Mouse (Mus musculus) adrenal gland, postnatal 14 days (tissue): ENCODE data around the gene Hsf5. TPM values are rescaled to one million over a fixed set of nuclear protein-coding genes. Genes with fewer than 3 reads are reported as not detected.

Experiments
- DNase-seq: peaks from one replicate; pipeline ENCODE4 v3.0.0; 2021; ENCODE audit warnings: mixed read lengths
- total RNA-seq: library from RNA; stranded (reverse); gene quantifications from 2 replicates; pipeline ENCODE4 v1.2.3, GENCODE M21; 2021

Gene Hsf5
- total RNA-seq, 1 experiment from 2014 or later = not detected

- peak; percentile 49 for DNase-seq
These were observed 26.0 kb upstream of the Hsf5 start for GRCm38 (mm10) chr11:87590841-87591525.

DNA sequence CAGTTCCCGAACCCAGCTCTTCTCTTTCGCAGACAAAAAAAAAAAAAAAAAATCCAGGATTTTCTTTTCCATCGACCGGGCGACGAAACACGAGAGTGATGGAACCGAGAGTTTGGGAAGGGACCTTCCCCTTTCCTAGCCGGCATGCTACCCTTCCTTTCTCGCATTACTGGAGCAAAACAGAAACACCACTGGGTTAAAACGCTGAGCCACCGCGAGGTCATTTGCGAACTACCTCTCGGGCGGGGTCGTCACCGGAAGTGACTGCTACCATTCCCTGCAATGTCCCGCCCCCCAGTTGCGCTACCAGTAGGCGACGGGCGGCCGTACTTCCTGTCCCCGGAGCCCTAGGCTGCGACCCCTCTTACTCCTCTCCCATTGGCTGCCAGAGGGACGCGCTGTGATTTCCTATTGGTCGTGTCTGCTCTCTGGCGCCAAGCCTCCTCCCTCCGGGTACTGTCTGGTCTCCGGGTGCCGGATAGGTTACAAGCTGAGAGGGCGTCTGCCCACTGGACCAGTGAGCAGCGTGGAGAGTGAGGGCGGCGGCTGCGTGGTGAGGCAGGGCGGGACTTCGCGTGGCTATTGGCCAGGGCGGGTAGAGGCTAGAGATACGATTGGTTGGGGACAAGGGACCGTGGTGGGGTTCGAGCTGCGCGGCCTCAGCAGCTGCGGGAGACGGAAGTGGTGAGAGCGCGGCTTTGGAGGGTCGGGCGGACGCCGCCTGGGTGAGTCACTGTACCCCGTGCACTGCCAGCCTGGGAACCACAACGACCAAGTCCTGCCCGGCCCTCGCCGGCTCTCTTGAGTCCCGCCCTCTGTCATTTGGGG, 25.2 kb upstream of the Hsf5 start, which contains the start of gene Mtmr4:
Gene Mtmr4 (plus strand): TSS at position 637 of the 828 bp plus-strand sequence.
- DNase-seq = peak; percentile 100

GRCm38 (mm10) chr11:87592354-87592695, 24.6 kb upstream of the Hsf5 start:
- no peak for DNase-seq

DNA sequence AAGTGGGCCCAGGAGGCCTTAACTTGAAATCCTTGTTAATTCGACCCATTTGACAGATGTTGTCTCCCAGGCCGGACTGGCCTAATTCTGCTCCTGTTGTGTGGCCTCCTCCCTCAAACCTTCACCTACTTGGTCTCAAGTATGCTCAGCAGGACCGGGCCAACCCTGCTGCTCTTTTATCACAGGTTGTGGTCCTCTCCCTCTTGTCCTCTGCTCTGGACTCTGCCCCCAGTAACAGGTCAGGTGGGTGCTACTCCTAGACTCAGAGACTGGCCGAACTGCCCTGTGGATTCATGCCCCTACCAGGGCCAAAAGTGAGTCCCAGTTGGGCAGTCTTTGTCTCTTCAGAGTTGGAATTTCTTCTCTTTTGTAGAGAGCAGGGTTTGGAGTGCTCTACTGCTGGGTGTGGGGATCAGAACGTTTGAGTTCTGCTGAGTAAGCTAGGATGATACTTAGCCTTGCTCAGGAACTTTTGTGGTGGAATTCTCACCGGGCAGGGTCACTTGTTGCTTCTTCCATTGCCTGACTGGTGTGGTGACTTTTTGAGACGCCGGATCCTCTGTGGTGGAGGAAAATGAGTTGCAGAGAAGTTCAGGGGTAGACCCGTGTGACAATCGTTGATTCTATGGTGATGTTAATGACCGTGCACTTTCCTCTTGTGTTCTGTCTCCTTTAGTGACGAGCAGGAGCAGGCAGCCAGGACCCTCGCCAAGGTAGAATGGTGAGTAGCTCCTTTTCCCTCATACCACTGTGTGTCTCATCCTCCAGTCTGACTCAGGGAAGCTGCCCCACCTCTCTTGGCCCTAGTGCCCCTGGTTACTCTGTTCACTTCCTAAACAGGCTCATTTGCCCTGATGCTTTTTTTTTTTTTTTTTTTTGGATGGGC, 24.0 kb upstream of the Hsf5 start:
- no peak for DNase-seq

DNA sequence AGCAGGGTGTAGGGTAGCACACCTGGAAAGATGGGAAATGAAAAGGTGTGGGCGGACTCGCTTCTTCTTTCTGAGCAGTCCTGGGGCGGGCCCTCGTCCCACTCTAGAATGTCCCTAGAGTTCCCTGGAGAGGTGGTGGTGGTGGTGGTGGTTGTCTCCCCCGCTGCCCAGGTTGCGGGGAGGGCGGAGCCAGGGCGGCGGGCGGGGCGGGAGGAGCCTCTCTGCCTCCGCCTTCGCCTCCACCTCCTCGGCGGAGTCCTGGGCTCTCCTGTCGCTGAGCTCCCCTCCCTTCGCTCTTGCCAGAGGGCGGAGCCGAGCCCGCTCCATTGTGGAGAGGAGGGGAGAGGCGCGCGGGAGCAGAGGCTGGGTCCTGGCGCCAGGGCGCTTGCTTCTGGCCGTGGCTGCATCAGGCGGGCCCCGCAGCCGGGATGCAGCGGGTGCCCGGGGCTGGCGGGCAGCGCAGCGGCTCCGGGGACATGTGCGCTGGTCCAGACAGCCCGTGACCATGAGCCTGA, 21.6 kb upstream of the Hsf5 start:
- DNase-seq = peak; percentile 93

- DNase-seq = no peak
These were observed 21.0 kb upstream of the Hsf5 start for GRCm38 (mm10) chr11:87595976-87596375.

DNA sequence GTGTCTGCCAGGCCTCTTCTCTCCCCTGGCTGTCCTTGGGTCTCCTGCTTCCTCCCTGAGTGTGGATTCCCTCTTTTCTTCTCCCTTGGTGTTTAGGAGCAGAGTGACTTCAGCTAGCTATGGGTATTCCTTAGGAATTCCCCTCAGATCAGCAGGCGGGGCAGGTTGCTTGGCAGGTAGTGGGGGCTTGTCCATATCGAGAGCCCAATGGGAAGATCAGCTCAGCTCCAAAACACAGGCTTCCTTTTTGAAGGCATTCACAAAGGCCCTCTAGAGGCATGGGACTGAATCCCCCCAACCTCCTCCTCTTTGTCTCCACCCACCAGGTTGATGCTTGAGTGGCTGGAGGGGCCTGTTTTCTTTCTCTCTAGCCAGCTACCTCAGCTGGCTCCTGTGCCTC, 20.5 kb upstream of the Hsf5 start:
- no peak for DNase-seq

DNA sequence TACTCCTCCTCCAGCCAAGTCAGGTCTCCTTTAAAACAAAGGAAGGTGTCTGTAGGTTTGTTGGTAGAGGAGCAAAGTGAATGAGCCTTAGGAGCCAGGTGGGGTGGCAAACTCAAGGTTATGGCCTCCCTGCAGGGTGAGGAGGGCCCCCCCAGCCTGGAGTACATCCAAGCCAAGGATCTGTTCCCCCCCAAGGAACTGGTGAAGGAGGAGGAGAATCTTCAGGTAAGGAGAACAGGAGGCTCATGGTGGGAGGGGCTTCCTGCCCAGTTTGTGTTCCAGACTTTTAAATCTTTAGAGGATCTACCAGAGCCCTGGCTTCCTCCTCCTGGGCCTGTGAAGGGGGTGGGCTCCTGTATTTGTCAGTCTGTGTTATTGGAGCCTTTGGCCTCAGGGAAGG, 19.9 kb upstream of the Hsf5 start:
- no peak for DNase-seq

DNA sequence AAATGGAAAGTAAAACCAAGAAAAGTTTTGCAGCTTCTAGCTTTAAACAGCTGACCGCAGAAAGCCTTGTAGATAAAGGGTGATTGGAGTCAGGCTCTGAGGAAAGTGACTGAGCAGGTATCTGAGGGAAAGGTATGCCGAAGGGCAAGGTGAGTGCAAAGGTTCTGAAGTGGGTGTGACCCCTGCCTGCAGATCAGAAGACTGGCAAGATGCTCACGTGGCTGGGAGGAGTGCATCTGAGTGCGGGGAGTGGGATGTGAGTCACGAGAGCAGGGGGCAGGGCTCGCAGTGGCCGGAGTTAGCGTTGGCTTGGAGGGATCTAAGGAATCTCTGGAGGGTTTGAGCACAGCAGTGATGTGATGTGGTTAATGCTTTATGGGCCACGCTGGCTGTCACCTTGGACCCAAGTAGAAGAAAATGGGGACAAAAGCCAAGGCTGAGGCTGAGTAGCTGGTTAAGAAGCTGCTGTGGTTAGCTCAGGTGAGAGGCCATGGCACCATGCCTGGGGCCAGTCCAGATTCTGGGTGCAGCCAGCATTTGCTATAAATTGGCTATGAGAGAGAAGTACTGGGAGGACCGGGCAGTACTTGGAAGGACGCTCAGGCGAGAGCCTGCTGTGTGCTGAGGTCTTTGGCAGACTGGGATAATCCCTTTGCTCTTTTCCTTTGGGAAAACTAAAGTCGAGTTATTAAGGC, 17.4 kb upstream of the Hsf5 start:
- DNase-seq = peak; percentile 66

GRCm38 (mm10) chr11:87600322-87600853, 16.6 kb upstream of the Hsf5 start:
- no peak for DNase-seq

DNA sequence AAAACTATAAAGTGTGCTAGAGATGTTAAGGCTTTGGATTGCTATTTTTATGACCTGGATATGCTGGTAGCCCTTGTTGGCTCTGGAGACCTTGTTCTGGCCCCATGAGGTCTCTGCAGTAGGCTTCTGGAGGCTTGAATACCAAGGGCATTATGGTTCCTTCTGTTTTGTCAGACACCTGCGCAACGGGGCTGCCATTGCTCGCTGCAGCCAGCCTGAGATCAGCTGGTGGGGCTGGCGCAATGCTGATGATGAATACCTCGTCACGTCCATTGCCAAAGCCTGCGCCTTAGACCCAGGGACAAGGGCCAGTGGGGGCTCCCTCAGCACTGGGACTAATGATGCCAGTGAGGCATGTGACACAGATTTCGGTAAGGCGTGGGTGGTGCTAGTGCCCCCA, 14.7 kb upstream of the Hsf5 start:
- DNase-seq = no peak

GRCm38 (mm10) chr11:87603571-87603970, 13.4 kb upstream of the Hsf5 start:
- no peak for DNase-seq

DNA sequence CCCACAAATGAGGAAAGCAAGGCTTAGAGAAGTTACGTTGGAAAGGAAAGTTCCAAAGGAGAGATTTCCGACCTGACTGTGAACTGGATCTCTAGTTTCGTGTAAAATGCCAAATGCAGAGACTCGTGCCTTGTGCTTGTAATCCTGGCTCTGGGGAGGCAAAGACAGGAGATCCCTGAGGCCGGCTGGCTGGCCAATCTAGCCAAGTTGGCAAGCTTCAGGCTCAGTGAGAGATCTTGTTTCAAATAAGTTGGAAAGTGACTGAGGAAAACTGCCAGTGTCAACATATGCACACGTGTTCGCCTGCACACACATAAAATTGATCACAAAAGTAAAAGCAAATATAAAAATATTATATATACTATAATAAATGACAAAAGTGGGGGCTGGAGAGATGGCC, 7.7 kb upstream of the Hsf5 start:
- DNase-seq = peak; percentile 56

- DNase-seq = no peak
These were observed 5.4 kb upstream of the Hsf5 start for GRCm38 (mm10) chr11:87611547-87611946.

- no peak for DNase-seq
These were observed 3.0 kb upstream of the Hsf5 start for GRCm38 (mm10) chr11:87613972-87614371.

- DNase-seq = no peak
These were observed 1.4 kb upstream of the Hsf5 start for GRCm38 (mm10) chr11:87615551-87615950.

GRCm38 (mm10) chr11:87615952-87616351, 1.0 kb upstream of the Hsf5 start:
- DNase-seq = no peak

DNA sequence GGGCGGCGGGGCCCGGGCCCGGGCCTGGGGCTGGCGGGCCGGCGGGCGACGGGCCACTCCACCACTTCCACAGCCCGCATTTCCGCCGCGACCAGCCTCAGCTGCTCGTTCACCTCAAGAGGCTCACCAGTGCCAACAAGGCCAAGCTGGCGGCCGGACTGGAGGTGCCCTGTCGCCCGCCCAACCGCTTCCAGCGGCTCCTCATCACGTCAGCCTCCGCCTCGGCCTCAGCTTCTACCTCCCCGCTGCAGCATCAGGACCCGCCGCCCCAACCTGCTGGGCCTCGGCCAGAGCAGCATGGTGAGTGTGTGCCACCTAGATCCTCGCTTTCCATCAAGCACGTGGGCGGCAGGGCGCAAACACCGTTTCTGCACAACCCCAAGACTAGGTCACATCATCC, 642 bp downstream of the Hsf5 start:
- no peak for DNase-seq

DNA sequence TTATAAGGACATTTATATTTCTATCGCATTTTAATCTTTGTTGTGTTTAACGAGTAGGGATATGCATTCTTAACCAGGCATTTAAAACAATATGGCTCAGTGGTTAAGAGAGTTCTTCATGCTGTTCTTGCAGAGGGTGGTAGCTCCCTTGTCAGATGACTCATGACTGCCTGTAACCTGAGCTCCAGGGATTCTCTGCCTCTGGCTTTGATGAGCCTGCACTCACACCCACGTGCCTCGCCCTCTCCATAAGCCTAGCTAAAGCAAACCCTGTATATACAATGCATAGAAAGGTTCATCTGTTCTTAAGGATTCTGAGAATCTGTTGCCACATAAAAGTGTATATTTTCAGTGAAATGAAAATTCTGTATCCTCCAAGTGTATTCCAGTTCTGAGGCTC, 6.2 kb downstream of the Hsf5 start:
- DNase-seq = no peak

GRCm38 (mm10) chr11:87629859-87630258, 12.9 kb downstream of the Hsf5 start:
- DNase-seq = peak; percentile 61

GRCm38 (mm10) chr11:87638793-87639192, 21.8 kb downstream of the Hsf5 start:
- no peak for DNase-seq

DNA sequence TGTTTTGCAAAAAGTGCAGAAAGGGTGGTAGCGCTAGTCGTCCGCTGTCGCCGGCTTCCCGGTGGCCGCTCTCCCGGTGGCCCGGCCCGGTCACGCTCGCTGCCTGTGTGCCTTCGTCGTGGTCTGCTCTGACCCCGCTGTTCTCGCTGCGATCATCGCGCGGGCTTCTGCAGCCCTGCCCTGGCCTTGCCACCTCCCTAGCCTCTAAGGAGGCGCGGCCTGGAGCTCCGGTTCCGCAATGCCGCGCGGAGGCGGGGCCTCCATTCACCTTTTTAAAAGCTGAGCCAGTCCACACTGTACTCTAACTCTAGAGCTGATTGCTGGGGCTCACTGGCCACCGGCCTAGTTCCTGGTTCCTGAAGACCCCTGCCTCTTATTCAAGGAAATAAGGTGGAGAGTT, 22.2 kb downstream of the Hsf5 start:
- DNase-seq = peak; percentile 88
